Mouse (Mus musculus) neural tube, embryonic 11.5 days (tissue): ENCODE measurements around the gene Atf4. TPM values are rescaled to one million over a fixed set of nuclear protein-coding genes. Genes with fewer than 3 reads are reported as not detected.

ENCODE experiments used
- ATAC-seq: fragments of 200-750 bp; cut with Nextera tagmentation; 2 replicates; pipeline ENCODE4 v1.8.0; 2017; ENCODE audit warnings: moderate number of reproducible peaks, mild to moderate bottlenecking, moderate TSS enrichment, moderate library complexity; ENCODE audit not compliant: insufficient read depth, low FRiP score, low TSS enrichment
- DNase-seq: peaks from one replicate; pipeline ENCODE4 v3.0.0-alpha.2; 2015; ENCODE audit warnings: low spot score
- H3K27ac ChIP-seq: fragments of 300-500 bp; sonication (generic); 2 replicates; pipeline ENCODE4 v1.5.1; 2014; ENCODE audit warnings: low read depth, mild to moderate bottlenecking, low read length
- H3K27me3 ChIP-seq: fragments of 300-500 bp; sonication (generic); 2 replicates; pipeline ENCODE4 v1.6.1; 2014; ENCODE audit warnings: mild to moderate bottlenecking, low read length, mixed read lengths; ENCODE audit not compliant: control insufficient read depth, insufficient read depth
- H3K36me3 ChIP-seq: fragments of 300-500 bp; sonication (generic); 2 replicates; pipeline ENCODE4 v1.6.1; 2014; ENCODE audit warnings: mild to moderate bottlenecking, low read length, moderate library complexity, mixed read lengths; ENCODE audit not compliant: control insufficient read depth, insufficient read depth
- H3K4me1 ChIP-seq: fragments of 300-500 bp; sonication (generic); 2 replicates; pipeline ENCODE4 v1.6.1; 2014; ENCODE audit warnings: low read length, mixed read lengths; ENCODE audit not compliant: control insufficient read depth, insufficient read depth
- H3K4me2 ChIP-seq: fragments of 300-500 bp; sonication (generic); 2 replicates; pipeline ENCODE4 v1.6.1; 2014; ENCODE audit warnings: low read depth, mild to moderate bottlenecking, moderate library complexity
- H3K4me3 ChIP-seq: fragments of 300-500 bp; sonication (generic); 2 replicates; pipeline ENCODE4 v1.5.1; 2014; ENCODE audit warnings: low read depth, low read length
- H3K9ac ChIP-seq: fragments of 300-500 bp; sonication (generic); 2 replicates; pipeline ENCODE4 v1.6.1; 2014; ENCODE audit warnings: mild to moderate bottlenecking, low read length
- H3K9me3 ChIP-seq: fragments of 300-500 bp; sonication (generic); 2 replicates; pipeline ENCODE4 v1.6.1; 2016; ENCODE audit warnings: low read length; ENCODE audit not compliant: control insufficient read depth
- WGBS: fragments of 180-500 bp; shearing (Covaris S2); extraction: QIAGEN DNeasy Blood & Tissue Kit; methylation state at CpG from one replicate; pipeline ENCODE4 v1.1.7; 2014; 5-methylcytosine and 5-hydroxymethylcytosine counted together
- polyA plus RNA-seq: library from polyadenylated mRNA; unstranded; fragments of >200 nt; fragmentation: Nextera tagmentation; extraction: Ambion mirVana; gene quantifications from 2 replicates; pipeline ENCODE4 v1.2.1, GENCODE M21; 2014

Atf4 gene
- polyA plus RNA-seq, 1 experiment from 2014 or later: 134 TPM

- Histone ChIP-seq H3K9me3 (no peaks in the 10 kb centered on the region), H3K27me3 (no peaks in the 10 kb centered on the region), H3K4me1 (no peaks in the 10 kb centered on the region), H3K27ac (peak within 1 kb of the TSS; percentile 49), H3K4me2 (peak within 1 kb of the TSS; percentile 86), H3K36me3 (peaks cover 2% of the 10 kb centered on the region; the same call in 1 of the 2 replicates), H3K4me3 (peak within 1 kb of the TSS; percentile 76), H3K9ac (peak within 1 kb of the TSS; percentile 81)
- peak; percentile 98 for DNase-seq
- WGBS: under 1% methylated on average over 65 of the region's 67 CpGs
- peak; percentile 94 for ATAC-seq
Measured at GRCm38 (mm10) chr15:80233733-80234509, 21.1 kb upstream of the Atf4 start, which contains the start of gene Mief1. Gene Mief1, plus strand, starts transcription at chr15:80234018.

GRCm38 (mm10) chr15:80235535-80235934 is 19.4 kb upstream of the Atf4 start, which contains the start of gene AC140267.1:
Gene AC140267.1, plus strand, starts transcription at chr15:80235835.
- H3K4me1 ChIP-seq: no peaks in the 10 kb centered on the region
- DNase-seq: no peak
- H3K27ac ChIP-seq: no peak within 1 kb of the TSS
- no peaks in the 10 kb centered on the region for H3K9me3 ChIP-seq
- no peak for ATAC-seq
- peak within 1 kb of the TSS; percentile 81; the same call in 1 of the 2 replicates for H3K9ac ChIP-seq
- WGBS: 95% methylated on average over 9 of the region's 9 CpGs
- no peaks in the 10 kb centered on the region for H3K27me3 ChIP-seq
- peak within 1 kb of the TSS; percentile 76 for H3K4me3 ChIP-seq
- H3K36me3 ChIP-seq: peaks cover 2% of the 10 kb centered on the region; the same call in 1 of the 2 replicates
- H3K4me2 ChIP-seq: peak within 1 kb of the TSS; percentile 86

DNA sequence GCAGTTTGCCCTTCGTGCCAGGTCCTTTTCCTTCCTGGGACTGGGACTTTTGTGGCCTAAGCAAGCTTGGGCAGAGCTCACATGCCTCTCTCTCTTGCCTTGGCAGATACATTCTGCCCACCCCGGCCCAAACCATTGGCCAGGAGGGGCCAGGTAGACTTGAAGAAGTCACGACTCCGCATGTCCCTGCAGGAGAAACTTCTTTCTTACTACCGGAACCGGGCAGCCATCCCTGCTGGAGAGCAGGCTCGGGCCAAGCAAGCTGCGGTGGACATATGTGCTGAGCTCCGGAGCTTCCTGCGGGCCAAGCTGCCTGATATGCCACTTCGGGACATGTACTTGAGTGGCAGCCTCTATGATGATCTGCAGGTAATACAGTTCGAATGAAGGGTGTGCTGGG is 6.8 kb upstream of the Atf4 start:
- peaks cover 16% of the 10 kb centered on the region for H3K36me3 ChIP-seq
- DNase-seq (no peak), ATAC-seq (no peak)
- WGBS: 95% methylated on average over 12 of the region's 12 CpGs
- H3K4me1 ChIP-seq: no peaks in the 10 kb centered on the region
- H3K27ac ChIP-seq: no peak overlapping the region
- no peaks in the 10 kb centered on the region for H3K9me3 ChIP-seq
- no peak overlapping the region for H3K4me3 ChIP-seq
- H3K27me3 ChIP-seq: no peaks in the 10 kb centered on the region
- H3K9ac ChIP-seq: no peak overlapping the region
- no peak overlapping the region for H3K4me2 ChIP-seq

GRCm38 (mm10) chr15:80248596-80248995 is 6.4 kb upstream of the Atf4 start:
- Histone ChIP-seq H3K4me3 (no peak overlapping the region), H3K27me3 (no peaks in the 10 kb centered on the region), H3K4me1 (0 out of 2 replicates have a peak, but pooled peaks cover under 1% of the 10 kb centered on the region), H3K36me3 (peaks cover 16% of the 10 kb centered on the region), H3K9me3 (no peaks in the 10 kb centered on the region), H3K9ac (no peak overlapping the region), H3K4me2 (no peak overlapping the region), H3K27ac (no peak overlapping the region)
- DNase-seq (no peak), ATAC-seq (no peak)
- 97% methylated on average over 1 of the region's 1 CpGs for WGBS

DNA sequence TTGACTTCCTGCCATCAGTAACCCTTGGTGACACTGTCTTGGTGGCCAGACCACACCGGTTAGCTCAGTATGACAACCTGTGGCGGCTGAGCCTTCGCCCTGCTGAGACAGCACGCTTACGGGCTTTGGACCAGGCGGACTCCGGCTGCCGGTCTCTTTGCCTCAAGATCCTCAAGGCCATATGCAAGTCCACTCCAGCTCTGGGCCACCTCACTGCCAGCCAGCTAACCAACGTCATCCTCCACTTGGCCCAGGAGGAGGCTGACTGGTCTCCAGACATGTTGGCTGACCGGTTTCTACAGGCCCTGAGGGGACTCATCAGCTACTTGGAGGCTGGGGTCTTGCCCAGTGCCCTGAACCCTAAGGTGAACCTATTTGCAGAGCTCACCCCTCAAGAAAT is 5.3 kb upstream of the Atf4 start:
- no peak for DNase-seq
- Histone ChIP-seq H3K36me3 (peaks cover 16% of the 10 kb centered on the region), H3K4me2 (no peak overlapping the region)

DNA sequence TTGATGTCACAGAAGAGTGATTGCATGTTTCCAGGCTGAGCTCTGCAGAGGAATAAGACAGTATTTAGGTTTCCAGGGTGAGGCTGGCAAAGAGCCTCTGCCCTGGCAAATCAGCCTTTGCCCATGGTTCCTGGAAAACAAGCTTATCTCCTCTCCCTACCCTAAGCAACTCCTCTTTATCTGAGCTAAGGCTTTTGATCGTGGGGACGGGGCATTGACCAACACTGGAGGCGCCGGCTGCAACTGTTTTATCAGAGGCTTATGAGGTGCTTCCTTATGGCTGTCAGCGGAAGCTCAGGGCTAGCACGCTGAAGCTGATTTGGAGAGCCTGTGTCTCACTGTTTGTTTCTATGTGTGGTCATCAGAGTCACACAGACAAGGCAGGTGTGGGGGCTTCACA is 4.4 kb upstream of the Atf4 start:
- Histone ChIP-seq H3K36me3 (peaks cover 16% of the 10 kb centered on the region), H3K4me3 (no peak overlapping the region), H3K9me3 (no peaks in the 10 kb centered on the region), H3K4me2 (no peak overlapping the region), H3K27me3 (no peaks in the 10 kb centered on the region), H3K27ac (no peak overlapping the region), H3K9ac (no peak overlapping the region), H3K4me1 (0 out of 2 replicates have a peak, but pooled peaks cover 6% of the 10 kb centered on the region)
- DNase-seq (no peak), ATAC-seq (no peak)
- WGBS: 94% methylated on average over 6 of the region's 6 CpGs

More for the DNA sequence above, 5.3 kb upstream of the Atf4 start:
- 0 out of 2 replicates have a peak, but pooled peaks cover 6% of the 10 kb centered on the region for H3K4me1 ChIP-seq
- no peak overlapping the region for H3K9ac ChIP-seq
- WGBS: 97% methylated on average over 10 of the region's 10 CpGs
- H3K9me3 ChIP-seq: no peaks in the 10 kb centered on the region
- no peak overlapping the region for H3K4me3 ChIP-seq
- H3K27me3 ChIP-seq: no peaks in the 10 kb centered on the region
- no peak overlapping the region for H3K27ac ChIP-seq
- no peak for ATAC-seq

DNA sequence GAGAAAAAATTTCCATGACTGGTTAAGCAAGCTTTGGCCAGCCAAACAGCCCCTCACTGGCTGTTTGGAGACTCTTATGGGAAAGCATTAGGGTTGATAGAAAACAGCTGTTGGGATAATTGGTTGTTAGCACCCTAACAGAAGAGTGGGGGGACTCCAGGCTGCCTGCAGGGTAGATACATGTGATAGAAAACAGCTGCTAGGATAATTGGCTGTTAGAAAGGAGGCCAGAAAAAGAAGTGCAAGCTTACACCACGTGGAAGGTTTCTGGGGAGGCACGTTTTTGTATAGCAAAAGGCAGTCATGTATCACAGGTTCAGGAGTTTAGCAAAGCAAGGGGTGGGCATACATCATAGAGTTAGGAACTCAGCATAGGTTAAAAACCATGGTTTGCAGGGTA is 1.5 kb upstream of the Atf4 start:
- no peak overlapping the region for H3K27ac ChIP-seq
- H3K9ac ChIP-seq: no peak overlapping the region
- 43% methylated on average over 2 of the region's 2 CpGs for WGBS

GRCm38 (mm10) chr15:80254207-80254606 is 777 bp upstream of the Atf4 start:
- Histone ChIP-seq H3K4me2 (peak overlapping the region; percentile 90), H3K9ac (peak overlapping the region; percentile 100), H3K4me3 (peak overlapping the region; percentile 100), H3K4me1 (peaks cover 15% of the 10 kb centered on the region), H3K9me3 (no peaks in the 10 kb centered on the region), H3K27ac (peak overlapping the region; percentile 86), H3K27me3 (no peaks in the 10 kb centered on the region), H3K36me3 (peaks cover 16% of the 10 kb centered on the region)
- 55% methylated on average over 6 of the region's 6 CpGs for WGBS
- DNase-seq (no peak), ATAC-seq (no peak)

More for the DNA sequence above, 1.5 kb upstream of the Atf4 start:
- peaks cover 15% of the 10 kb centered on the region for H3K4me1 ChIP-seq
- ATAC-seq (no peak), DNase-seq (no peak)
- H3K9me3 ChIP-seq: no peaks in the 10 kb centered on the region
- H3K27me3 ChIP-seq: no peaks in the 10 kb centered on the region
- peaks cover 16% of the 10 kb centered on the region for H3K36me3 ChIP-seq
- no peak overlapping the region for H3K4me3 ChIP-seq
- no peak overlapping the region for H3K4me2 ChIP-seq
